Mouse (Mus musculus) embryonic facial prominence, embryonic 10.5 days (tissue): Measurements from ENCODE around the gene Tmprss7. TPM values are rescaled to one million over a fixed set of nuclear protein-coding genes. Genes with fewer than 3 reads are reported as not detected.
A peak's percentile ranks its signal among the peaks of the same experiment; 100 is the strongest.

ENCODE experiments used
- DNase-seq: peaks from one replicate; pipeline ENCODE4 v3.0.0-alpha.2; 2017; ENCODE audit warnings: low spot score
- H3K27ac ChIP-seq: fragments of 300-500 bp; sonication (generic); replicated peaks from 2 replicates; pipeline ENCODE4 v1.5.1; 2016; ENCODE audit warnings: mild to moderate bottlenecking
- H3K27me3 ChIP-seq: fragments of 300-500 bp; sonication (generic); replicated peaks from 2 replicates; pipeline ENCODE4 v1.6.1; 2016; ENCODE audit warnings: low read depth, mild to moderate bottlenecking; ENCODE audit not compliant: poor library complexity, severe bottlenecking
- H3K36me3 ChIP-seq: fragments of 300-500 bp; sonication (generic); replicated peaks from 2 replicates; pipeline ENCODE4 v1.6.1; 2016; ENCODE audit warnings: mild to moderate bottlenecking, moderate library complexity
- H3K4me1 ChIP-seq: fragments of 300-500 bp; sonication (generic); 2 replicates; pipeline ENCODE4 v1.6.1; 2016
- H3K4me3 ChIP-seq: fragments of 300-500 bp; sonication (generic); 2 replicates; pipeline ENCODE4 v1.5.1; 2016; ENCODE audit warnings: mild to moderate bottlenecking, moderate library complexity
- H3K9me3 ChIP-seq: fragments of 300-500 bp; sonication (generic); 2 replicates; pipeline ENCODE4 v1.6.1; 2016; ENCODE audit warnings: mild to moderate bottlenecking
- WGBS: fragments of 180-500 bp; shearing (Covaris S2); methylation state at CpG from one replicate; pipeline ENCODE4 v1.1.7; 2016; 5-methylcytosine and 5-hydroxymethylcytosine counted together
- polyA plus RNA-seq: library from polyadenylated mRNA; unstranded; fragments of >200 nt; fragmentation: Nextera tagmentation; extraction: Ambion mirVana; gene quantifications from 2 replicates; pipeline ENCODE4 v1.2.1, GENCODE M21; 2016

Gene Tmprss7
- polyA plus RNA-seq, 1 experiment from 2014 or later: 0.15 TPM

GRCm38 (mm10) chr16:45641301-45641700 is 52.2 kb downstream of the Tmprss7 start:
- H3K9me3 ChIP-seq: no peaks in the 10 kb centered on the region
- H3K4me3 ChIP-seq: no peak overlapping the region
- no peak overlapping the region for H3K27ac ChIP-seq
- DNase-seq: no peak
- 64% methylated on average over 3 of the region's 3 CpGs for WGBS
- H3K36me3 ChIP-seq: no peaks in the 10 kb centered on the region
- H3K27me3 ChIP-seq: no peaks in the 10 kb centered on the region
- H3K4me1 ChIP-seq: no peaks in the 10 kb centered on the region

GRCm38 (mm10) chr16:45640070-45640762 is 53.2 kb downstream of the Tmprss7 start:
- WGBS: 87% methylated on average over 10 of the region's 10 CpGs
- DNase-seq: no peak
- Histone ChIP-seq H3K4me3 (no peak overlapping the region), H3K27me3 (no peaks in the 10 kb centered on the region), H3K4me1 (no peaks in the 10 kb centered on the region), H3K36me3 (no peaks in the 10 kb centered on the region), H3K9me3 (no peaks in the 10 kb centered on the region), H3K27ac (no peak overlapping the region)

GRCm38 (mm10) chr16:45635826-45636225 is 57.6 kb downstream of the Tmprss7 start:
- H3K4me1 ChIP-seq: no peaks in the 10 kb centered on the region
- no peaks in the 10 kb centered on the region for H3K27me3 ChIP-seq
- no peak overlapping the region for H3K27ac ChIP-seq
- H3K9me3 ChIP-seq: no peaks in the 10 kb centered on the region
- WGBS: 82% methylated on average over 2 of the region's 2 CpGs
- H3K36me3 ChIP-seq: no peaks in the 10 kb centered on the region
- H3K4me3 ChIP-seq: no peak overlapping the region
- no peak for DNase-seq

GRCm38 (mm10) chr16:45632420-45632819 is 61.0 kb downstream of the Tmprss7 start:
- H3K27me3 ChIP-seq: no peaks in the 10 kb centered on the region
- H3K4me1 ChIP-seq: no peaks in the 10 kb centered on the region
- H3K27ac ChIP-seq: no peak overlapping the region
- 87% methylated on average over 4 of the region's 4 CpGs for WGBS
- no peak overlapping the region for H3K4me3 ChIP-seq
- no peaks in the 10 kb centered on the region for H3K9me3 ChIP-seq
- no peaks in the 10 kb centered on the region for H3K36me3 ChIP-seq
- no peak for DNase-seq

- Histone ChIP-seq H3K4me1 (no peaks in the 10 kb centered on the region), H3K27ac (no peak overlapping the region), H3K36me3 (no peaks in the 10 kb centered on the region), H3K4me3 (no peak overlapping the region), H3K27me3 (no peaks in the 10 kb centered on the region), H3K9me3 (no peaks in the 10 kb centered on the region)
- peak; percentile 63 for DNase-seq
- 62% methylated on average over 5 of the region's 5 CpGs for WGBS
Observed at GRCm38 (mm10) chr16:45630347-45630960, 63.0 kb downstream of the Tmprss7 start.

- 82% methylated on average over 8 of the region's 8 CpGs for WGBS
- no peak overlapping the region for H3K27ac ChIP-seq
- no peak for DNase-seq
- H3K27me3 ChIP-seq: no peaks in the 10 kb centered on the region
- H3K4me1 ChIP-seq: no peaks in the 10 kb centered on the region
- no peaks in the 10 kb centered on the region for H3K36me3 ChIP-seq
- no peak overlapping the region for H3K4me3 ChIP-seq
- H3K9me3 ChIP-seq: no peaks in the 10 kb centered on the region
Observed at GRCm38 (mm10) chr16:45629497-45630105, 63.9 kb downstream of the Tmprss7 start.

GRCm38 (mm10) chr16:45625342-45625741 is 68.1 kb downstream of the Tmprss7 start:
- no peak overlapping the region for H3K4me3 ChIP-seq
- 83% methylated on average over 2 of the region's 2 CpGs for WGBS
- no peak overlapping the region for H3K27ac ChIP-seq
- no peaks in the 10 kb centered on the region for H3K27me3 ChIP-seq
- no peak for DNase-seq
- no peaks in the 10 kb centered on the region for H3K4me1 ChIP-seq
- no peaks in the 10 kb centered on the region for H3K9me3 ChIP-seq
- no peaks in the 10 kb centered on the region for H3K36me3 ChIP-seq

- Histone ChIP-seq H3K4me1 (no peaks in the 10 kb centered on the region), H3K27ac (no peak overlapping the region), H3K4me3 (no peak overlapping the region), H3K27me3 (no peaks in the 10 kb centered on the region), H3K36me3 (no peaks in the 10 kb centered on the region), H3K9me3 (no peaks in the 10 kb centered on the region)
- DNase-seq: no peak
- WGBS: 92% methylated on average over 2 of the region's 2 CpGs
Observed at GRCm38 (mm10) chr16:45624791-45625190, 68.7 kb downstream of the Tmprss7 start.

- H3K9me3 ChIP-seq: no peaks in the 10 kb centered on the region
- no peaks in the 10 kb centered on the region for H3K27me3 ChIP-seq
- H3K27ac ChIP-seq: no peak overlapping the region
- 91% methylated on average over 4 of the region's 4 CpGs for WGBS
- H3K36me3 ChIP-seq: no peaks in the 10 kb centered on the region
- H3K4me1 ChIP-seq: no peaks in the 10 kb centered on the region
- H3K4me3 ChIP-seq: no peak overlapping the region
- no peak for DNase-seq
Observed at GRCm38 (mm10) chr16:45623230-45623629, 70.2 kb downstream of the Tmprss7 start.

GRCm38 (mm10) chr16:45619751-45620375 is 73.6 kb downstream of the Tmprss7 start:
- H3K27me3 ChIP-seq: no peaks in the 10 kb centered on the region
- 85% methylated on average over 8 of the region's 8 CpGs for WGBS

GRCm38 (mm10) chr16:45615944-45616343 is 77.5 kb downstream of the Tmprss7 start:
- no peak for DNase-seq
- 88% methylated on average over 1 of the region's 1 CpGs for WGBS
- Histone ChIP-seq H3K4me1 (no peaks in the 10 kb centered on the region), H3K27me3 (no peaks in the 10 kb centered on the region), H3K36me3 (no peaks in the 10 kb centered on the region), H3K4me3 (no peak overlapping the region), H3K27ac (no peak overlapping the region), H3K9me3 (no peaks in the 10 kb centered on the region)

More at GRCm38 (mm10) chr16:45619751-45620375, 73.6 kb downstream of the Tmprss7 start:
- Histone ChIP-seq H3K4me1 (no peaks in the 10 kb centered on the region), H3K4me3 (no peak overlapping the region), H3K9me3 (no peaks in the 10 kb centered on the region), H3K27ac (no peak overlapping the region), H3K36me3 (no peaks in the 10 kb centered on the region)
- DNase-seq: no peak

- Histone ChIP-seq H3K27ac (no peak overlapping the region), H3K27me3 (no peaks in the 10 kb centered on the region), H3K4me3 (no peak overlapping the region), H3K4me1 (no peaks in the 10 kb centered on the region), H3K9me3 (no peaks in the 10 kb centered on the region), H3K36me3 (no peaks in the 10 kb centered on the region)
- 76% methylated on average over 2 of the region's 2 CpGs for WGBS
- DNase-seq: no peak
Observed at GRCm38 (mm10) chr16:45613247-45613646, 80.2 kb downstream of the Tmprss7 start.
